Mouse (Mus musculus) heart, adult 2 months (tissue): ENCODE measurements at regions not wholly inside any gene's neighbourhood (a gene's known extent, or its start where the extent isn't known, plus 50 kb on each side); places are given as distances from the start of the nearest gene placed in this dataset.

Experiments
- CTCF ChIP-seq: fragments of 200-600 bp; IDR thresholded peaks from 2 replicates; pipeline ENCODE4 v1.8.1; 2022; ENCODE audit warnings: antibody characterized with exemption, mild to moderate bottlenecking, moderate library complexity
- POLR2A ChIP-seq: fragments of 200-500 bp; IDR thresholded peaks from 2 replicates; pipeline ENCODE4 v1.6.1; 2011; ENCODE audit warnings: mild to moderate bottlenecking, low read depth, low read length, control low read depth; ENCODE audit not compliant: insufficient read depth

DNA sequence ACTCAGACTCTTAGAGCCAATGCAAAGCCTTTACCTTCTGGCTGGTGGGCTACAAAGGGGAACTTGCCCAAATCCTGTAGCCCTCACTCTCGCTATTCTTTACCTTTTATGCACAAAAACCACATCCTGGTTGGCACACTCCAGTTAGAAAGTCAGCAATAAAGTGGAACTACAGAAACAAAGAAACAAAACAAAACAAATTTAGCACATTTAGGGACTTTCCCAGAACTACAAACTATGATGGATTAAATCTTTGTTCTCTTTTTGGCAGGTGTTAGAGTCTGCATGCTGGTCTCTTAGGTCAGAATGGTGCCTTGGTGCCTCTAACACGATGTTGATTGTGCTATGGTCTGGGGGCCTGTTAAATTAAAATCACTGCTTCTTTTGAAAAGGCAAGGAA is 65.4 kb downstream of the Atxn7l3b start:
- no peak for TF ChIP-seq CTCF
- TF ChIP-seq POLR2A, result no peak
